Mouse (Mus musculus) hindbrain, embryonic 11.5 days (tissue): ENCODE results near the gene Nkain2. TPM values are rescaled to one million over a fixed set of nuclear protein-coding genes. Genes with fewer than 3 reads are reported as not detected.
"Not testable (repeated sequence)": the region's sequence is repeated elsewhere in the genome, so short reads cannot be mapped to it uniquely, and the experiment has no call there.

ENCODE experiments used
- ATAC-seq: fragments of 200-750 bp; cut with Nextera tagmentation; 2 replicates; pipeline ENCODE4 v1.8.0; 2017; ENCODE audit warnings: mild to moderate bottlenecking, moderate TSS enrichment, moderate library complexity; ENCODE audit not compliant: low FRiP score
- DNase-seq: peaks from one replicate; pipeline ENCODE4 v3.0.0-alpha.2; 2015; ENCODE audit warnings: low spot score
- H3K27ac ChIP-seq: fragments of 300-500 bp; sonication (generic); 2 replicates; pipeline ENCODE4 v1.5.1; 2014; ENCODE audit warnings: mild to moderate bottlenecking, low read depth, low read length
- H3K27me3 ChIP-seq: fragments of 300-500 bp; sonication (generic); 2 replicates; pipeline ENCODE4 v1.6.1; 2014; ENCODE audit warnings: mild to moderate bottlenecking, low read length, moderate library complexity, mixed read lengths; ENCODE audit not compliant: control insufficient read depth, insufficient read depth
- H3K36me3 ChIP-seq: fragments of 300-500 bp; sonication (generic); 2 replicates; pipeline ENCODE4 v1.6.1; 2014; ENCODE audit warnings: mild to moderate bottlenecking, low read length, moderate library complexity, mixed read lengths; ENCODE audit not compliant: control insufficient read depth, insufficient read depth
- H3K4me1 ChIP-seq: fragments of 300-500 bp; sonication (generic); replicated peaks from 2 replicates; pipeline ENCODE4 v1.6.1; 2014; ENCODE audit warnings: low read length, mixed read lengths; ENCODE audit not compliant: control insufficient read depth, insufficient read depth
- H3K4me2 ChIP-seq: fragments of 300-500 bp; sonication (generic); replicated peaks from 2 replicates; pipeline ENCODE4 v1.6.1; 2014; ENCODE audit warnings: mild to moderate bottlenecking, low read depth, low read length
- H3K4me3 ChIP-seq: fragments of 300-500 bp; sonication (generic); 2 replicates; pipeline ENCODE4 v1.5.1; 2014; ENCODE audit warnings: low read depth, low read length
- H3K9ac ChIP-seq: fragments of 300-500 bp; sonication (generic); 2 replicates; pipeline ENCODE4 v1.6.1; 2014; ENCODE audit warnings: low read depth, low read length
- H3K9me3 ChIP-seq: fragments of 300-500 bp; sonication (generic); 2 replicates; pipeline ENCODE4 v1.6.1; 2016; ENCODE audit warnings: low read length; ENCODE audit not compliant: control insufficient read depth
- WGBS: fragments of 180-500 bp; shearing (Covaris S2); extraction: QIAGEN DNeasy Blood & Tissue Kit; methylation state at CpG from one replicate; pipeline ENCODE4 v1.1.7; 2014; 5-methylcytosine and 5-hydroxymethylcytosine counted together
- polyA plus RNA-seq: library from polyadenylated mRNA; unstranded; fragments of >200 nt; fragmentation: Nextera tagmentation; extraction: Ambion mirVana; gene quantifications from 2 replicates; pipeline ENCODE4 v1.2.1, GENCODE M21; 2014

Gene Nkain2
- polyA plus RNA-seq, 1 experiment from 2014 or later, result 1.3 TPM

- DNase-seq (no peak), ATAC-seq (no peak)
- no peaks in the 10 kb centered on the region for H3K27me3 ChIP-seq
- no peak overlapping the region for H3K4me3 ChIP-seq
- no peak overlapping the region for H3K4me2 ChIP-seq
- H3K9ac ChIP-seq, result no peak overlapping the region
- no peaks in the 10 kb centered on the region for H3K4me1 ChIP-seq
- no peak overlapping the region for H3K27ac ChIP-seq
- 73% methylated on average over 2 of the region's 2 CpGs for WGBS
- no peaks in the 10 kb centered on the region for H3K36me3 ChIP-seq
- no peaks in the 10 kb centered on the region for H3K9me3 ChIP-seq
Observed at GRCm38 (mm10) chr10:32796215-32796614, 94.0 kb downstream of the Nkain2 start.

GRCm38 (mm10) chr10:32790541-32790940 lies 99.7 kb downstream of the Nkain2 start:
- Histone ChIP-seq H3K4me3 (no peak overlapping the region), H3K27ac (no peak overlapping the region), H3K4me1 (no peaks in the 10 kb centered on the region), H3K9me3 (no peaks in the 10 kb centered on the region), H3K36me3 (no peaks in the 10 kb centered on the region), H3K27me3 (no peaks in the 10 kb centered on the region), H3K4me2 (no peak overlapping the region), H3K9ac (no peak overlapping the region)
- DNase-seq, result no peak
- no peak for ATAC-seq

DNA sequence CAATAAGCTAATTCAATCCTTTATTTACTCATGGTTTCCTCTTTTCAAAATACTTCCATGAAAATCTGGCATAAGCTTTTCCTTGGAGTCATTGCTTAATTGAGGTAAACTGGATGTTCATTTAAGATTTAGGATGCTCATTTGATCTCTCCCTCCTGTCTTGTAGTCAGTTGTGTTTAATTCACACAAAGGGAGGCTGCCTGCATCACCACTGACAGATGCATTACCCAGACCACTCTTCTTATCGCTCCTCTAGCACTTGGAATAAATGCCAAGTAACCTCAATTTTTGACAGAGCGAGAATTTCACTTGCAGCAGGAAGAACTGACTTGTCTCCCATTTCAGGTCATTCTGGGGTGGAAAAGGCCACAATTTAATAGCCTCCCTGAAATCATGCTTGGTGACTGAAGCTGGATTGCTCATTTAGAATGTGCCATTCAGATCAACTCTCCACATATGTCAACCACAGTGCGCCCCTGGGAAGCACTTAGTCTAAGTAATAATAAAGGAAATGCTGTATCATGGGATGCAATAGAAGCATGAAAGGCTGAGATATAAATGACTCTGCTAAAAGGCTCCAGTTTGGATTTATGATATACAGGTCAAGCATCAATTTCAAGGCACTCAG lies 107.4 kb downstream of the Nkain2 start:
- no peaks in the 10 kb centered on the region for H3K9me3 ChIP-seq
- no peak overlapping the region for H3K4me2 ChIP-seq
- DNase-seq (no peak), ATAC-seq (no peak)
- no peaks in the 10 kb centered on the region for H3K27me3 ChIP-seq
- no peak overlapping the region for H3K9ac ChIP-seq
- H3K36me3 ChIP-seq, result no peaks in the 10 kb centered on the region
- H3K27ac ChIP-seq, result no peak overlapping the region
- no peak overlapping the region for H3K4me3 ChIP-seq
- no peaks in the 10 kb centered on the region for H3K4me1 ChIP-seq
- 87% methylated on average over 3 of the region's 3 CpGs for WGBS

- Histone ChIP-seq H3K9ac (no peak overlapping the region), H3K4me2 (no peak overlapping the region), H3K9me3 (no peaks in the 10 kb centered on the region), H3K4me1 (no peaks in the 10 kb centered on the region), H3K27ac (no peak overlapping the region), H3K36me3 (no peaks in the 10 kb centered on the region), H3K4me3 (no peak overlapping the region), H3K27me3 (no peaks in the 10 kb centered on the region)
- 90% methylated on average over 2 of the region's 2 CpGs for WGBS
- ATAC-seq (no peak), DNase-seq (no peak)
Observed at GRCm38 (mm10) chr10:32738989-32739388, 151.3 kb downstream of the Nkain2 start.

DNA sequence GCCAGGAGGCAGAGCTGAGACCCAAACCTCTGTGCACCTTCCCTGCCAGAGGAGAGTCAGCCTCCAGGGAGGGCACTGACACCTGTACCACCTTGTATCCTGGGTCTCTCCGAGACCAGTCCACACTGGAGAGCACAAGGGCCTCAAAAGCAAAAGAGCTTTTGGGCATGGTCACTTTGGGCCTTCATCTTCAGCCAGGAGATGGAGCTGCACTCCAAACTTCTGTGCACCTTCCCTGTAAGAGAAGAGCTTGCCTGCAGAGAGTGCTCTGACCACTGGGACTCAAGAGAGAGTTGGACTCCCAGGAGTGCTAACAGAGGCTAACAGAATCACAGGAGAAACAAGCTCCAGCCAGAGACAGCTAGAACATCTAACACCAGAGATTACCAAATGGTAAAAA lies 183.7 kb downstream of the Nkain2 start:
- H3K4me3 ChIP-seq, H3K4me2 ChIP-seq, DNase-seq, H3K27me3 ChIP-seq, ATAC-seq, H3K27ac ChIP-seq, H3K9ac ChIP-seq, H3K4me1 ChIP-seq, H3K9me3 ChIP-seq, H3K36me3 ChIP-seq: not testable (repeated sequence)
- WGBS, result 71% methylated on average over 1 of the region's 1 CpGs

- no peak overlapping the region for H3K4me3 ChIP-seq
- no peaks in the 10 kb centered on the region for H3K36me3 ChIP-seq
- ATAC-seq (no peak), DNase-seq (no peak)
- H3K9ac ChIP-seq, result no peak overlapping the region
- no peak overlapping the region for H3K4me2 ChIP-seq
- 80% methylated on average over 2 of the region's 2 CpGs for WGBS
- H3K27me3 ChIP-seq, result no peaks in the 10 kb centered on the region
- no peak overlapping the region for H3K27ac ChIP-seq
- no peaks in the 10 kb centered on the region for H3K9me3 ChIP-seq
- H3K4me1 ChIP-seq, result no peaks in the 10 kb centered on the region
Observed at GRCm38 (mm10) chr10:32696661-32697060, 193.6 kb downstream of the Nkain2 start.

GRCm38 (mm10) chr10:32684548-32684947 lies 205.7 kb downstream of the Nkain2 start:
- H3K4me2 ChIP-seq, result no peak overlapping the region
- no peak overlapping the region for H3K4me3 ChIP-seq
- no peak overlapping the region for H3K9ac ChIP-seq
- no peak for ATAC-seq
- no peak for DNase-seq
- no peaks in the 10 kb centered on the region for H3K36me3 ChIP-seq
- no peaks in the 10 kb centered on the region for H3K9me3 ChIP-seq
- no peaks in the 10 kb centered on the region for H3K27me3 ChIP-seq
- H3K27ac ChIP-seq, result no peak overlapping the region
- no peaks in the 10 kb centered on the region for H3K4me1 ChIP-seq

DNA sequence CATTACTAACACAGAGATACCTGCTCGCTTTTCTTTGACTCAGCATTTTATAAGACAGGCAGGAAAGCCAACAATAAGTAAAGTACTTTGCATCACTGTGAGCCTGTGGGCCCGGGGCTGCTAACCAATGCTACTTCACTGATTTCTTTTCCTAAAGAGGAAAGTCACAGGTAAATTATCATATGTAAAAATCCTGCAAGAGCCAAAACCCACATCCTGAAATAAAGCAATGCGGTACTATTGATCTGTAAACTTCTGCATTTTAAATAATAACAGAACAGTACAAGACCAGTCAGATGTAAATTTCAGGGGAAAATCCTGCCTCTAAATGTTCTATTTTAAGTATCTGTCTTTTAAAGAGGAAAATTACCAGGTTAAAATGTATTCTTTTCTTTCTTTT lies 250.0 kb downstream of the Nkain2 start:
- H3K27ac ChIP-seq, result no peak overlapping the region
- 57% methylated on average over 3 of the region's 3 CpGs for WGBS
- no peaks in the 10 kb centered on the region for H3K9me3 ChIP-seq
- H3K4me2 ChIP-seq, result no peak overlapping the region
- H3K4me3 ChIP-seq, result no peak overlapping the region
- no peak overlapping the region for H3K9ac ChIP-seq
- no peaks in the 10 kb centered on the region for H3K4me1 ChIP-seq
- ATAC-seq, result no peak
- no peaks in the 10 kb centered on the region for H3K36me3 ChIP-seq
- no peak for DNase-seq
- H3K27me3 ChIP-seq, result no peaks in the 10 kb centered on the region

DNA sequence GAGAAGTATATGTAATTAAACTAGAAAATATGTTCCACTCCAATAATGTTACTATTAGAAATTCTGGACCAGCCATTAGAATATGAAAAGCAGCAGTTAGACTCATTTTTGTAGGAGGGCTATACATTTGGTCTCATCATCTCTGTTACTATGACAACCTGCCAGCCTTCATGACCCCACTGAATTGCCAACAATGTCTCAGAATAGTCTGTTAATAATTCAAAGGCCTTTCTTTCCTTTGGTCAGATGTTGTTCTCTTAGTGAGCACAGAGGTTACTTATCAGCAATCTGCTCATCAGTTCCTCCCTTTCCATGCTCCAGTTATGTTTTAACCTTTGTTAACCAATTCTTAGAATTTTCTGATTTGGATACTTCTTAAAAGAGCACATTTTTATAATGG lies 251.1 kb downstream of the Nkain2 start:
- Histone ChIP-seq H3K36me3 (no peaks in the 10 kb centered on the region), H3K4me2 (no peak overlapping the region), H3K9me3 (no peaks in the 10 kb centered on the region), H3K4me1 (no peaks in the 10 kb centered on the region), H3K9ac (no peak overlapping the region), H3K4me3 (no peak overlapping the region), H3K27ac (no peak overlapping the region), H3K27me3 (no peaks in the 10 kb centered on the region)
- ATAC-seq (peak; percentile 60; the same call in 1 of the 2 replicates), DNase-seq (peak; percentile 5)
